Comparison of ENCODE assay signal across 31 mouse cellular contexts in genomic region chr3:65907536-65907935, GRCm38 (mm10).
"Had no signal": no experiment of that assay in that cellular context is flagged by ENCODE, and none has a peak within 500 bp of the region (broad histone marks: within the 10 kb centered on the region; RNA-seq: fewer than 3 reads in every experiment).

No protein-coding gene starts in this region.

- H3K9me3 ChIP-seq: limb, embryonic 10.5 days; limb, embryonic 12.5 days; limb, embryonic 13.5 days; limb, embryonic 15.5 days; liver, embryonic 12.5 days; liver, embryonic 13.5 days; liver, embryonic 15.5 days; lung, embryonic 15.5 days; megakaryocyte, embryonic 14.5 days; midbrain, embryonic 10.5 days; midbrain, embryonic 12.5 days; midbrain, embryonic 13.5 days; midbrain, embryonic 15.5 days had no signal

- H3K27me3 ChIP-seq: limb, embryonic 12.5 days; limb, embryonic 13.5 days; limb, embryonic 15.5 days; liver, embryonic 13.5 days; liver, embryonic 15.5 days; lung, embryonic 15.5 days; midbrain, embryonic 13.5 days; midbrain, embryonic 15.5 days had no signal

- H3K4me2 ChIP-seq: limb, embryonic 12.5 days; limb, embryonic 13.5 days; limb, embryonic 15.5 days; liver, embryonic 11.5 days; liver, embryonic 12.5 days; liver, embryonic 13.5 days; liver, embryonic 15.5 days; lung, embryonic 14.5 days; lung, embryonic 15.5 days; midbrain, embryonic 11.5 days; midbrain, embryonic 12.5 days; midbrain, embryonic 13.5 days; midbrain, embryonic 15.5 days had no signal

- H3K9ac ChIP-seq: limb, embryonic 12.5 days; limb, embryonic 13.5 days; limb, embryonic 15.5 days; liver, embryonic 12.5 days; liver, embryonic 13.5 days; liver, embryonic 14.5 days; liver, embryonic 15.5 days; liver, postnatal 0 days; lung, embryonic 14.5 days; lung, embryonic 15.5 days; midbrain, embryonic 12.5 days; midbrain, embryonic 13.5 days; midbrain, embryonic 15.5 days had no signal

- H3K4me1 ChIP-seq: midbrain, embryonic 12.5 days; midbrain, embryonic 13.5 days; midbrain, embryonic 15.5 days had no signal

- H3K4me3 ChIP-seq: limb, embryonic 10.5 days; limb, embryonic 12.5 days; limb, embryonic 13.5 days; limb, embryonic 15.5 days; liver, embryonic 12.5 days; liver, embryonic 13.5 days; liver, embryonic 15.5 days; lung, embryonic 15.5 days; megakaryocyte, embryonic 14.5 days; midbrain, embryonic 10.5 days; midbrain, embryonic 12.5 days; midbrain, embryonic 13.5 days; midbrain, embryonic 15.5 days; myocyte had no signal

- H3K27ac ChIP-seq: limb, embryonic 10.5 days; limb, embryonic 12.5 days; limb, embryonic 13.5 days; limb, embryonic 15.5 days; liver, embryonic 12.5 days; liver, embryonic 13.5 days; liver, embryonic 14.5 days; liver, embryonic 15.5 days; lung, embryonic 15.5 days; macrophage; midbrain, embryonic 10.5 days; midbrain, embryonic 12.5 days; midbrain, embryonic 13.5 days; midbrain, embryonic 15.5 days had no signal

- H3K36me3 ChIP-seq: limb, embryonic 10.5 days; limb, embryonic 12.5 days; limb, embryonic 13.5 days; limb, embryonic 15.5 days; liver, embryonic 12.5 days; liver, embryonic 13.5 days; liver, embryonic 15.5 days; lung, embryonic 15.5 days; midbrain, embryonic 10.5 days; midbrain, embryonic 12.5 days; midbrain, embryonic 13.5 days; midbrain, embryonic 15.5 days had no signal

- DNase-seq: left cerebral cortex, postnatal 4 days; liver; liver, embryonic 13.5 days; liver, postnatal 0 days; lung, adult 18-20 months; lung, adult 2 months; lung, embryonic 14.5 days; lung, postnatal 10 days; lung, postnatal 14 days; lung, postnatal 36 days; lung, postnatal 4 days; midbrain, embryonic 14.5 days had no signal

- ATAC-seq: liver, embryonic 12.5 days; liver, postnatal 0 days; lung, postnatal 0 days; midbrain, embryonic 13.5 days; midbrain, embryonic 15.5 days; midbrain, embryonic 16.5 days had no signal
